Mouse (Mus musculus): ENCODE measurements around the gene 9430038I01Rik.

DNA sequence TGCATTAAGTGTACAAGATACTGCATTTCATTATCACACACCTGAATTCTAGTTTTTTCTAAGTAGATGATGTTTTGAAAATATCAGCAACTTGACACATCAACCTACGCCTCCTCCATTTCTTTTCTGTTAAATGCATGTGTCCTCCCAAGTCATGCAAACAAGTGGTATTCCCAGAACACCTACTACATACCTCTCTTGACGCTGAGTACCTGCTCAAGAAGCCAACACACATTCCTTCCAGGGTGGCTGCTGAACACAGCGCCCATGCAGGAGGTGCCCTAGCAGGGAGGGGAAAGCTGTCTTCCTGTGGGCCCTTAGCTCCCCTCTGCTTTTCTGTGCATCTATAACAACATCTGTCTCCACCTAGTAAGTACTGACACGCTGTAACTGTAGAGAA, 11.6 kb downstream of the 9430038I01Rik start:
- TF ChIP-seq MYC (IDR thresholded peaks at IDR 0.05; ENCODE audit: low read depth, low read length) (no peak), RAD21 (IDR thresholded peaks at IDR 0.05; ENCODE audit: low read depth, low read length) (no peak), POLR2A (IDR thresholded peaks at IDR 0.05; ENCODE audit: low read depth, low read length) (no peak), CTCF (conservative IDR thresholded peaks at IDR 0.05 in 1 of 2, IDR thresholded peaks at IDR 0.05 in 1 of 2; ENCODE audit: low read depth in 2 of 2, low read length in 2 of 2) (no peak), NRF1 (IDR thresholded peaks at IDR 0.05; ENCODE audit: low read depth, low read length) (no peak), EP300 (IDR thresholded peaks at IDR 0.05; ENCODE audit: low read length) (no peak), TCF12 (IDR thresholded peaks at IDR 0.05; ENCODE audit: low read depth, low read length) (no peak), ZNF384 (IDR thresholded peaks at IDR 0.05; ENCODE audit: low read depth, low read length) (no peak), UBTF (IDR thresholded peaks at IDR 0.05; ENCODE audit: low read depth, low read length) (no peak), ETS1 (conservative IDR thresholded peaks at IDR 0.05; ENCODE audit: low read depth, low read length) (no peak)

Measured in CH12.LX (cell line).